15 mouse cellular contexts compared by ENCODE assay signal in the genomic region with DNA sequence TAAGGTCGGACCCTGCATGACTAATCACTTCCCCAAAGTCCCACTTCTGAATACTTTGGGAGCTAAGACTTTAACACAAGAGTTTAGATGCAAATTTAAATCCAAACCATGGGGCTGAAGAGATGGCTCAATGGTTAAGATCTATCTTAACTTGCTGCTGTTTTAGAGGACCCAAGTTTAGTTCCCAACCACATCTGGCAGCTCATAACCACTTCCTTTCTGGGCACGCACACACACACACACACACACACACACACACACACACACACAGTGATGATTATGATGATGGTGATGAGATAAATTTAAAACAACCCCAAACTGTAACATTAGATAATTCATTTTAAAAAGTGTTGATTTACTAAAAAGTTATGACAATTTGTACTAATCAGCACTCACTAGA. TPM values are rescaled to one million over a fixed set of nuclear protein-coding genes. Genes with fewer than 3 reads are reported as not detected.
"Had no signal": no experiment of that assay in that cellular context is flagged by ENCODE, and none has a peak within 500 bp of the region (broad histone marks: within the 10 kb centered on the region; RNA-seq: fewer than 3 reads in every experiment).

No protein-coding gene starts in this region.

- H3K9me3 ChIP-seq: limb, embryonic 13.5 days; midbrain, embryonic 13.5 days; neural tube, embryonic 12.5 days had no signal

- DNase-seq: kidney, adult 8-10 months; kidney, postnatal 10 days; left cerebral cortex, postnatal 4 days; lung, adult 18-20 months; thymus, postnatal 4 days had no signal

- H3K36me3 ChIP-seq: limb, embryonic 13.5 days; midbrain, embryonic 13.5 days; neural tube, embryonic 12.5 days had no signal

- H3K4me2 ChIP-seq: limb, embryonic 13.5 days; midbrain, embryonic 13.5 days; neural tube, embryonic 12.5 days had no signal

- H3K9ac ChIP-seq: limb, embryonic 13.5 days; liver, embryonic 14.5 days; midbrain, embryonic 13.5 days; neural tube, embryonic 12.5 days had no signal

- H3K27me3 ChIP-seq: limb, embryonic 13.5 days; midbrain, embryonic 13.5 days; neural tube, embryonic 12.5 days had no signal

- ATAC-seq: intestine, embryonic 16.5 days; midbrain, embryonic 13.5 days had no signal

- H3K4me1 ChIP-seq: limb, embryonic 13.5 days; midbrain, embryonic 13.5 days; neural tube, embryonic 12.5 days had no signal

- H3K27ac ChIP-seq: limb, embryonic 13.5 days; liver, embryonic 14.5 days; midbrain, embryonic 13.5 days; neural tube, embryonic 12.5 days; stomach, postnatal 0 days had no signal

- H3K4me3 ChIP-seq: limb, embryonic 13.5 days; midbrain, embryonic 13.5 days; neural tube, embryonic 12.5 days had no signal

RNA-seq across cellular contexts. Expression of gene Vtcn1, which starts 13.4 kb away (rescaled TPM):
- total RNA-seq: layer of hippocampus, postnatal 14 days; left cerebral cortex, postnatal 10 days; left cerebral cortex, postnatal 4 days; megakaryocyte progenitor cell, adult 5-6 weeks; midbrain, postnatal 0 days had no signal
- polyA plus RNA-seq: liver, embryonic 14.5 days; midbrain, embryonic 13.5 days; midbrain, postnatal 0 days; neural tube, embryonic 12.5 days had no signal
